Mouse (Mus musculus) embryonic stem cell, embryonic (primary cell): ENCODE data around the gene Reln.

Experiments used
- CTCF ChIA-PET, 4 experiments: fragments of 300-600 bp in 2 of 4; fragments of 350-600 bp in 2 of 4; sonication (Branson Sonifier 250); formaldehyde crosslinking; loops; one replicate each; lab custom pipeline; 2022; ENCODE audit warnings: inconsistent platforms in 2 of 4; lab: Charles Lee
- POLR2A ChIA-PET, 4 experiments: fragments of 300-600 bp in 2 of 4; fragments of 350-600 bp in 2 of 4; sonication (Branson Sonifier 250); formaldehyde crosslinking; loops; one replicate each; lab custom pipeline; 2022; ENCODE audit warnings: antibody characterized with exemption in 4 of 4, inconsistent platforms in 1 of 4; lab: Charles Lee

Reln gene

DNA sequence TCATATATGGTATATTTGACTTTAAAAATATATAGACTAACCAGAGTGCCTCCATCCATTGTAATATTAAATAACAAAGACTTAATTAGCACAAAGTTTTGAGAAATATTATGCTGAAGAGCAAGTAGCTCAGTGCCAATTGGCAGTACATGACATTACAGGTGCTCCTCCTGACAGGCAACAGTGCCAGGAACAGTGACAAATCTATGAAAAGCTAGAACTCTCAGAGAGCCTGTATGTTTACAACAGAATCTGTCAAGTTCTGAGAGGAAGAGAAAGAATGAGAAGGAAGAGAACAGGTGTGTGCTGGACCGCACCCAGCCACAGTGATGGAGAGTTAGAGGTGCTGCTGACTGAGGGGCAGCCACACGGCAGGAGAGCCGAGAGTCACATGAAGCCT lies 363.3 kb downstream of the Reln start:
- CTCF ChIA-PET, result no interaction called here
- POLR2A ChIA-PET, result no interaction called here

DNA sequence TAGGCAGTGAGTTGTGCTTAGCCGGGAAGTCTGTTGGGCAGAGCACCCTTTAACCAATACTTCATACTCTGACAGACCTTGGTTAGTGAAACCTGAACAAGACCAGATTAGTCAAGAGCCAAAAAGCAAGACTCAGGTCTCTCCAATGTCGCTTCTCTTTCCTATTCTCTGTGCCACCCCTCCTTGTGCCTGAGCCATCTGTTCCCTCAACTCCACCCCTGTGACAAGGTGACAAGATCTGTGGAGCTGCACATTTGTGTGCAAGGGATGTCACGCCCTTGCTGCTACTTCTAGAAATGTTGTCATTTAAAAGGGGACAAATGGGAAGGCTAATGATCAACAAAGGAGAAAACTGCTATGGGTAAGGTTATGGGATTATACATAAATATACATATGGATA lies 364.0 kb downstream of the Reln start:
- CTCF ChIA-PET, result interaction anchor here in 1 of 4 experiments (0.6 kb wide), 1 partner anchor 1636 kb away, joined by 4 read pairs; no protein-coding TSS in a partner anchor
- POLR2A ChIA-PET, result no interaction called here

DNA sequence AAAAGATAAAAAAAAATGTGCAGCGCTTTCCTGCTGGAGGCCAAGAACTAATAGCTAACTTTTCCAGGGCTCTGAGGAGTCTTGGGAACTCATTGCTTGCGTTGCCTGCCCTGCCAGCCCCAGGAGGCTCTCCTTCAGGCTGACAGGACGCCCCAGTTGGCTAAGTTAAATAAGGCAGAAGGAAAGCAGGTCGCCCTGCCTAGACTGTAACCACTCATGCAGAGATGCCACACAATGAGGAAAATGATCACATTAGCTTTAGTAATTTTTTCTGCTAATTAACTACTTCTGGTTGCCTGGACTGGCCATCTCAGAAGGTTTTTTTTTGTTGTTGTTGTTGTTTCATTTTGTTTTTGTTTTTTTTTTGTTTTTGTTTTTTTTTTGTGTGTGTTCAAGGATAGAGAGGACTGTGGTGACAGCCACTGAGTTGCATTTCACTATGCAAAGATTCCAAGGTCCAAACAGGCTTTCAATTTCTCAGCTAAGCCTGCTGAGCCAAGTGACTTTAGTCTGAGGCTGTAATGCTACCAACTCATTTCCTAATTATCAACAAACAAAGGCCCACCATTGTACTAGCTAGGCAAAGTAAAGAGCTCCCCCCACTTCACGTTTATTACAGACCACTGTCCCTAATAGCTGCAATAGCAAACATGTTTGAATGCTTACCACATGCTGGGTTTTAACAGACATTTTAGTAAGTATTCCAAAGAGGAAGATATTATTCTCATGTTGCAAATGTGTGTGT lies 371.1 kb downstream of the Reln start:
- ChIA-PET CTCF (interaction anchor here in 1 of 4 experiments (0.5 kb wide), 1 partner anchor 534 kb away, joined by 5 read pairs; no protein-coding TSS in a partner anchor), POLR2A (interaction anchor here in 2 of 4 experiments (0.7 kb wide), 2 partner anchors 69 to 957 kb away, joined by 3 read pairs; no protein-coding TSS in a partner anchor)

- CTCF ChIA-PET, result no interaction called here
- POLR2A ChIA-PET, result no interaction called here
Observed at GRCm38 (mm10) chr5:21961796-21962195, 382.7 kb downstream of the Reln start.

DNA sequence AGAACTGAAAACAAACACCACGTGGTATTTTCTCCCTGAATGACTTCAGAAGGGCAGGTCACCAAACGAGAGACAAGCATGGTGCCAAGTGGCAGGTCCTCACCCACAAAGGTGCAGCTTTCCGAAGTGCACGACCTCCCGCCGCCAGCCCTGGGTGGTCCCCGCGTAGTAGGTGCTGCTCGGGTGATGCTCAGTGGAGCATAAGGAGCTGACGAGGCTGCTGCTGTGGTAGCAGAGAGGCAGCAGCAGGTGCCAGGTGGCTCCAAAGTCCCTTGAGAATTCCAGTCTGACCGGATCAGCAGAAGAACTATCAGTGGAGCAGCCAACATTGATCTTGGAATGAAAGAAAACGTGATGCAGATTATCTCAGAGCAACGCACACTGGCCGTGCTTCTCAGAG lies 384.4 kb downstream of the Reln start:
- POLR2A ChIA-PET, result interaction anchor here in 1 of 4 experiments (1.3 kb wide), 1 partner anchor 95 kb away, joined by 4 read pairs; the partner anchor contains the start of gene Slc26a5
- CTCF ChIA-PET, result no interaction called here

- ChIA-PET CTCF (interaction anchor here in 1 of 4 experiments (0.7 kb wide), 1 partner anchor 83 kb away, joined by 4 read pairs; no protein-coding TSS in a partner anchor), POLR2A (no interaction called here)
Observed at GRCm38 (mm10) chr5:21957586-21957985, 386.9 kb downstream of the Reln start.

- POLR2A ChIA-PET, result no interaction called here
- CTCF ChIA-PET, result no interaction called here
Observed at GRCm38 (mm10) chr5:21957061-21957460, 387.4 kb downstream of the Reln start.

DNA sequence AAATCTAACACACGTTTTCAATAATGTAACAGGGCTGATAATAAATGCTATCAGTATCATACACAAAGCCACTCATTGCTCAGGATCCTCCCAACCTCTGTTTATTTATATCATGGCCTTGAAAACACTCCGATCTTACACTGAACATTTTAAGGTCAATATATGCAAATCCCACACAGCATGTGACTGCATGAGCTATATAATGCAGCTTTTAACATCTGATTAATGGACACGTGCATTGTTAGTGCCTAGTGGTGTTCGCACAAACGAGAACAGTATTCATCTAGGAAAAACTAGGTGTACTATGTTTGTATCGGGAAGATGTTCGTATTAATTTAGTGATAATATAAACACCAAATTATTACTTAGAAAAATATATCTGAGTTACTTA lies 395.0 kb downstream of the Reln start:
- POLR2A ChIA-PET, result no interaction called here
- CTCF ChIA-PET, result no interaction called here

GRCm38 (mm10) chr5:21948736-21949506 lies 395.6 kb downstream of the Reln start:
- POLR2A ChIA-PET, result no interaction called here
- CTCF ChIA-PET, result interaction anchor here in 1 of 4 experiments (0.6 kb wide), 1 partner anchor 1548 kb away, joined by 3 read pairs; no protein-coding TSS in a partner anchor

- ChIA-PET POLR2A (no interaction called here), CTCF (interaction anchor here in 1 of 4 experiments (0.6 kb wide), 1 partner anchor 1549 kb away, joined by 3 read pairs; no protein-coding TSS in a partner anchor)
Observed at GRCm38 (mm10) chr5:21947610-21948381, 396.7 kb downstream of the Reln start.

DNA sequence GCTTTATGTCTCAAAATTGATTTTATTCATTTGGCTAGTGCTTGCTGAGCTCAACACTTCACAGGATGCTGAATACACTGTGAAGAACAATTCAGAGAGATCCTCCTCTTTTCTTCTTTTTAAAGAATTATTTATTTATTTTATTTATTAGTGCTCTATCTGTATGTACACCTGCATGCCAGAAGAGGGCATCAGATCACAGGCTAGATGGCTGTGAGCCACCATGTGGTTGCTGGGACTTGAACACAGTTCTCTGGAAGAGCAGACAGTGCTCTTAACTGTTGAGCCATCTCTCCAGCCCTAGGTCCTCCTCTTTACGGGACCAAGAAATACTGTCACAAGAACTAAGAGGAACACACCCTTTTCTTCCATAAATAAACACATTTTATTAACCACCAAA lies 399.9 kb downstream of the Reln start:
- ChIA-PET CTCF (no interaction called here), POLR2A (no interaction called here)

DNA sequence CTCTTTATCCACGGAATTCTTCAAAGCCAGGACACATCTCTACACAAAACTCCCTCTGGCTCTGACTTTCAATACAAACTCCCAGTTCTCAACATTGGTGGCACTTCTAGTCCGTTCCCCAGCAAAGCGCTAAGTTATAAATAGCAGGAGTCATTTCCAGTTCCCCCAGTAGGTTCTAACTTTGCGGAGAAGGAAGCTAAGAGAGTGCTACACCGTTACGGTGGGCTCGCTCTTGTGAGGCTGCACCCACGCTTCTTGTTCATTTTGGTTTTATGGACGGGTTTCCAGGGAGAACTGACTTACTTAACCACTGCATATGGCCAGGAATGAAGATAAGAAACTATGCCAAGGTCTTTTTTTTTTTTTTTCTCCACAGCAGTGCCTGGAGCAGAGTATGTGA lies 405.1 kb downstream of the Reln start:
- CTCF ChIA-PET, result interaction anchor here in 1 of 4 experiments (0.6 kb wide), 1 partner anchor 170 kb away, joined by 4 read pairs; no protein-coding TSS in a partner anchor
- POLR2A ChIA-PET, result no interaction called here

DNA sequence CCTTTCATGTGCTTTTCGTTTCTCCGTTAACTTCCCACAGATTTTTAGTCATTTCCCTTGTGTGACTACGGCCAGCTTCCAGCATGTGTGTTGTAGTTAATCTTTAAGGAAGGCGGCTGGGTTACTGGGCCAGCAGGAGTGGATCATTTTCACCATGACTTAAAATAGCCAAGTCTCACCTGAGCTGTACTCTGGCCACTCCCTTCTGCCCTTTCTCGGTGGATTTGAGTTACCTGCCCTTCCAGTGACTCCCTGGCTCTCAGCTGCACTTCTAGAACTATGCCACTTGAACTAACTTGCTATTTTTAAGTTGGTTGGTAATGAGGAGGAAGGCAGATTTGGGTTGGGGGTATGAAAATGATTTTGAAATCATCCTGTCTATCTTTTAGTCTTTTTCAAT lies 406.4 kb downstream of the Reln start:
- ChIA-PET POLR2A (interaction anchor here in 1 of 4 experiments (0.6 kb wide), 1 partner anchor 447 kb away, joined by 6 read pairs; no protein-coding TSS in a partner anchor), CTCF (no interaction called here)

DNA sequence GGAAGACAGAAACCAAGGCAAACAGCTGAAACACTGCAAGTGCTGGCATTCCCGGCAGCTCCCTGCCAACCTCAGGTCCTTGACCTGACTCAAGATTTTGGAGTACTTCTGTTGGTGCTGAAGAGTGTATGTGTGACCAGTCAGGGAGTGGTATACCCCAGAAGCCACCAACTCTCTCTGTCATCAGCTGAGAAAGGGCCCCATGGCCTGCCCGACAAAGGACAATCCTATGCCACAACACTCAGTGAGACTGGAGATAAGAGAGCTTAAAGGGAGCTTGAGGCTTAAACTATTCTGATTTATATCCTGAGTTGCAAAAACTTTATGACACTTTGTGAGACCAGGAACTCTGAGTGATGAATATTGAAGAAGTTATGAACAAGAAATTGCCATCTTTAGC lies 407.9 kb downstream of the Reln start:
- CTCF ChIA-PET, result interaction anchor here in 1 of 4 experiments (0.6 to 0.7 kb wide), 3 partner anchors 37 to 1288 kb away, joined by 3 to 4 read pairs (median 4); no protein-coding TSS in a partner anchor
- POLR2A ChIA-PET, result no interaction called here

DNA sequence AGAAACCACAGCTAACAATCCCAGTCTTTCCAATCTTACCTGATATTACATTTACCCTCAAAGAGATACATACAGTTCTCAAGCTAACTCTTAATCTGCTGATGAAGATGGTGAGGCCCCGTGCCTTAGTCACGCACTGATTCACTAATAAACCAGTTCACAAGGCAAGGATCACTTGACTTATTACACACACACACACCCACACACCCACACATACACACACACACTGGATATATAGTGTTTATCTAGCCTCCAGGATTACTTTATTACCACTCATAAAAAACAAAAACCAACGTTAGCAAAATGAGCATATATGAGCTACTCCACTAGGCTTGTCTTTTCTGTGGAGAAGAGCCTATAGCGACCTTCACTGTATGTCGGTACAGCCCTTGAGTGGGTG lies 408.4 kb downstream of the Reln start:
- ChIA-PET CTCF (interaction anchor here in 1 of 4 experiments (0.6 to 0.7 kb wide), 2 partner anchors 37 to 1288 kb away, joined by 3 to 4 read pairs; no protein-coding TSS in a partner anchor), POLR2A (interaction anchor here in 1 of 4 experiments (0.9 kb wide), 1 partner anchor 56 kb away, joined by 3 read pairs; no protein-coding TSS in a partner anchor)

GRCm38 (mm10) chr5:21934811-21935396 lies 409.6 kb downstream of the Reln start:
- CTCF ChIA-PET, result no interaction called here

DNA sequence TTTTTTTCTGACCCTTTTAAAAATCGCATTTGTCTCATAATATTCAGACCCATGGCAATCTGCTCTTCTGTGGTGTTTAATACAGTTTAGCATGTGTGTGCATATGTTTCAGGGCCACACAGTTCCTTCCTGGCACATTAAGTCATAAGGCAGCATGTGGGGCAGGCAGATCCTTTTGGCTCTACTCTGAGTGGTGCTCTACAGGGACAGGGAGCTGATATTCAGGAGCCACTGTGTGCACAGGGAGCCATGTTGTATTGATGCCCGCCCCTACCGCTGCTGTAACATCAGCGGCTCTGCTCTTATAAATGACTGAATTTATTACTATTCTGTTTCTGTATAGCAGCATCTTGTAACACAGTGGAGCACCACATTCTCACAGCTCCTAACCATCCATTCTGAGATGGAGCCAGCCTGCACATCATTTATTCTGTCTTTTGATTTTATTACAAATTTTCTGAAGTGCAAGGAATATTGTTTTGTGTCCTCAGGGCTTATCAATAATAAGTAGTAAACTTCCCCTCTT lies 410.3 kb downstream of the Reln start:
- CTCF ChIA-PET, result no interaction called here
- POLR2A ChIA-PET, result no interaction called here

More at GRCm38 (mm10) chr5:21934811-21935396, 409.6 kb downstream of the Reln start:
- POLR2A ChIA-PET, result no interaction called here
